Comparison of ENCODE assay signal across 10 mouse cellular contexts in the genomic region with DNA sequence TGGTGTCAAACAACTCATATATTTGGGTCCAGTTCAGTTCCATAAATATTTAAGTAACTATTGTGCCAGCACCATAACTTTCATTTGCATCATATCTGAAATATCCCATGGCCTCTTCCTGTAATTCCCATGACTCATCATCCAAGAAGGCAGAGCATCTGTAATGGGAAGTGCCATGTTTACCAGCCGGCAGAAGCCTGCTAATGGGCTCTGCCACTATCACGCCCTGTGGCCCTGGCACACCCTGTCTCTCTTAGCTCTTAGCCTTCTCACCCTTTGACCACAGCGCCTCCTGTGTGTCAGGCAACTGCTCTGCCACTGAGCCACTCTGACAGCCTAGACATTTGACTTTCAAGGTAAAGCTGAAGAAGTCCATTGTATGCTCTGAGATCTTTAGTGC. TPM values are rescaled to one million over a fixed set of nuclear protein-coding genes. Genes with fewer than 3 reads are reported as not detected.
DNase-seq lines count a peak whose midpoint lies in the region; ATAC-seq and TF ChIP-seq lines count a peak whose summit lies in the region.
"Had no signal": no experiment of that assay in that cellular context is flagged by ENCODE, and none has a peak within 500 bp of the region (broad histone marks: within the 10 kb centered on the region; RNA-seq: fewer than 3 reads in every experiment).

No protein-coding gene starts in this region.

- no peaks in the 10 kb centered on the region for H3K9me3 ChIP-seq in liver, embryonic 11.5 days (ENCODE audit: control insufficient read depth, low read length)
- H3K9me3 ChIP-seq: midbrain, embryonic 13.5 days had no signal

- no peaks in the 10 kb centered on the region for H3K79me2 ChIP-seq in liver, adult 2 months (ENCODE audit: control insufficient read depth, insufficient read depth, low read length)

- DNase-seq in adrenal gland, adult 2 months, result peak; percentile 13
- no peak for DNase-seq in adrenal gland, postnatal 4 days (ENCODE audit: low spot score in 2 of 2)
- no peak for DNase-seq in liver, adult 2 months (ENCODE audit: extremely low read depth, low read depth, low spot score)
- no peak for DNase-seq in liver, embryonic 11.5 days (ENCODE audit: low spot score)
- DNase-seq in A20 (ENCODE audit: low read depth, low spot score), result peak; percentile 1
- DNase-seq in brain, adult 2 months (ENCODE audit: low read depth, low spot score), result peak; percentile 16
- DNase-seq in left cerebral cortex, adult 11 months (ENCODE audit: low spot score), result no peak
- DNase-seq in left cerebral cortex, postnatal 25 days (ENCODE audit: low spot score in 2 of 2), result no peak
- DNase-seq: right cerebral cortex, adult 18-20 months had no signal

- H3K4me2 ChIP-seq in liver, embryonic 11.5 days, result no peak overlapping the region
- H3K4me2 ChIP-seq: midbrain, embryonic 13.5 days had no signal

- no peak for ATAC-seq in liver, embryonic 11.5 days (replicated peaks; ENCODE audit: low FRiP score)
- ATAC-seq: midbrain, embryonic 13.5 days had no signal

- no peak overlapping the region for H3K9ac ChIP-seq in liver, adult 2 months (ENCODE audit: low read depth, low read length)
- H3K9ac ChIP-seq in liver, embryonic 11.5 days (ENCODE audit: low read depth, low read length), result no peak overlapping the region
- H3K9ac ChIP-seq: midbrain, embryonic 13.5 days had no signal

- peak; percentile 48 for TF ChIP-seq CTCF in liver, adult 2 months (IDR thresholded peaks at IDR 0.05; ENCODE audit: low read depth, low read length)

- H3K36me3 ChIP-seq in liver, adult 2 months (ENCODE audit: control insufficient read depth, insufficient read depth, low read length), result no peaks in the 10 kb centered on the region
- H3K36me3 ChIP-seq in liver, embryonic 11.5 days (ENCODE audit: control insufficient read depth, insufficient read depth, low read length), result no peaks in the 10 kb centered on the region
- H3K36me3 ChIP-seq: midbrain, embryonic 13.5 days had no signal

- H3K4me1 ChIP-seq in liver, adult 2 months (ENCODE audit: control insufficient read depth, insufficient read depth, low read length), result peaks cover 1% of the 10 kb centered on the region; the same call in 1 of the 2 replicates
- H3K4me1 ChIP-seq in liver, embryonic 11.5 days (replicated peaks; ENCODE audit: control insufficient read depth, insufficient read depth, low read length), result no peaks in the 10 kb centered on the region

- no peak overlapping the region for H3K27ac ChIP-seq in liver, adult 2 months (replicated peaks; ENCODE audit: insufficient read depth, low read depth, low read length)
- H3K27ac ChIP-seq in liver, embryonic 11.5 days (ENCODE audit: low read depth, low read length), result no peak overlapping the region
- H3K27ac ChIP-seq: midbrain, embryonic 13.5 days had no signal

- no peak for TF ChIP-seq POLR2A in liver, adult 2 months (IDR thresholded peaks at IDR 0.05; ENCODE audit: extremely low read depth, insufficient read depth, low read length)

- 75% methylated on average over 3 of the region's 3 CpGs for WGBS in liver, adult 2 months
- WGBS in liver, embryonic 11.5 days, result 44% methylated on average over 3 of the region's 3 CpGs

- intact Hi-C loops in left cerebral cortex, postnatal 25 days (cut with DNase I), result loop anchor here (10.0 kb wide), 2 partner anchors 505 to 665 kb away; no protein-coding TSS in a partner anchor

- H3K27me3 ChIP-seq in liver, adult 2 months (ENCODE audit: control insufficient read depth, insufficient read depth, low read length), result no peaks in the 10 kb centered on the region; the same call in 1 of the 2 replicates
- peaks cover 39% of the 10 kb centered on the region for H3K27me3 ChIP-seq in liver, embryonic 11.5 days (replicated peaks; ENCODE audit: control insufficient read depth, insufficient read depth, low read length)

- no peak overlapping the region for H3K4me3 ChIP-seq in liver, adult 2 months (ENCODE audit: insufficient read depth, low read depth, low read length)
- no peak overlapping the region for H3K4me3 ChIP-seq in liver, embryonic 11.5 days (ENCODE audit: low read depth, low read length)
- H3K4me3 ChIP-seq: midbrain, embryonic 13.5 days had no signal

RNA-seq across cellular contexts. Expression of gene Bmper, which starts 3.1 kb away (rescaled TPM):
- 1 to 10 TPM; 1.5 to 2.4 TPM for total RNA-seq in adrenal gland, adult 2 months (2021)
- polyA plus RNA-seq in adrenal gland, adult 2 months (2012; rRNA removed), result 0.61 and 1.1 TPM in 2 replicates
- 1 to 10 TPM; 8.4 to 10.0 TPM for total RNA-seq in adrenal gland, postnatal 4 days (2021)
- total RNA-seq in liver, adult 2 months (2014; rRNA removed), result 1.2 and 2.1 TPM in 2 replicates
- 0.23 and 0.57 TPM in 2 replicates for polyA plus RNA-seq in liver, adult 2 months (2012; rRNA removed)
- 1.6 and 2.2 TPM in 2 replicates for polyA plus RNA-seq in liver, embryonic 11.5 days (2014; fragmentation: Nextera tagmentation; extraction: Ambion mirVana)
- total RNA-seq in left cerebral cortex, postnatal 25 days (2021), result 1 to 10 TPM; 7.3 to 9.8 TPM

Comparison
In these comparisons a context has a peak if more than half of its experiments do, and no peak if none do; other contexts are left out.
1. DNase-seq: peak in adrenal gland, adult 2 months (single experiment), A20 (single experiment) and brain, adult 2 months (single experiment); none in adrenal gland, postnatal 4 days (0 of 2), liver, adult 2 months (single experiment), liver, embryonic 11.5 days (single experiment), left cerebral cortex, adult 11 months (single experiment) and left cerebral cortex, postnatal 25 days (0 of 2).